Mouse (Mus musculus) megakaryocyte, embryonic 14.5 days (primary cell): ENCODE data around the gene Pemt.

ENCODE experiments used
- FLI1 ChIP-seq: IDR thresholded peaks from 2 replicates; pipeline ENCODE4 v1.6.1; 2012; ENCODE audit warnings: low read length, inconsistent platforms, mixed read lengths
- GATA1 ChIP-seq: IDR thresholded peaks from 3 replicates; pipeline ENCODE4 v1.6.1; 2012; ENCODE audit warnings: mixed read lengths, low read length, inconsistent platforms, borderline replicate concordance

GRCm38 (mm10) chr11:59962590-59962989, 83.7 kb downstream of the Pemt start:
- TF ChIP-seq GATA1 (no peak), FLI1 (no peak)
